Mouse (Mus musculus): Measurements from ENCODE around the gene Ankzf1.

DNA sequence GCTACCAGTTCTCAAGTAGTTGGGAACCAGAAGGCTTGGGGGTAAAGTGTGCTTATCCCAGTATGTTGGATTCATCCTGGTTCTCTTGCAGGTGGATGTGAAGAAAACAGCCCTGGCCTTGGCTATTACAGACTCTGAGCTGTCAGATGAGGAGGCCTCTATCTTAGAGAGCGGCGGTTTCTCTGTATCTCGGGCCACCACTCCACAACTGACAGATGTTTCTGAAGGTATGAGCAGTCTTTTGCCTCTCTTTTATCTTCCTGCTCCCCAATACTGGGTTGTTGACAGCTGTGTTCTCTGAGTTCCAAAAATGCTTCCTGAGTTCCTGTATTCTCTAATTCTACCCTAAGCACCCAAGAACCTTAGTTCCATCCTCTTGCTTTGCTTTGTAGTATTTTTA, 46.4 kb upstream of the Ankzf1 start:
- TF ChIP-seq CTCF (IDR thresholded peaks at IDR 0.05; ENCODE audit: low read depth), result no peak
- TF ChIP-seq EP300 (IDR thresholded peaks at IDR 0.05; ENCODE audit: low read depth), result no peak
